Mouse (Mus musculus) kidney, adult 2 months (tissue): Measurements from ENCODE around the gene Dhrs7b. TPM values are rescaled to one million over a fixed set of nuclear protein-coding genes. Genes with fewer than 3 reads are reported as not detected.
"Not testable (repeated sequence)": the region's sequence is repeated elsewhere in the genome, so short reads cannot be mapped to it uniquely, and the experiment has no call there.

Experiments
- DNase-seq: peaks from one replicate; pipeline ENCODE4 v3.0.0; 2021
- H3K27ac ChIP-seq: fragments of 200-500 bp; 2 replicates; pipeline ENCODE4 v1.5.1; 2012; ENCODE audit warnings: low read depth, low read length, control low read depth, inconsistent platforms; ENCODE audit not compliant: insufficient read depth
- H3K27me3 ChIP-seq: fragments of 200-500 bp; replicated peaks from 2 replicates; pipeline ENCODE4 v1.6.1; 2012; ENCODE audit warnings: mild to moderate bottlenecking, moderate library complexity, low read length, inconsistent platforms; ENCODE audit not compliant: control insufficient read depth, insufficient read depth
- H3K36me3 ChIP-seq: fragments of 200-500 bp; 2 replicates; pipeline ENCODE4 v1.6.1; 2012; ENCODE audit warnings: mild to moderate bottlenecking, moderate library complexity, low read length, inconsistent platforms; ENCODE audit not compliant: control insufficient read depth, insufficient read depth
- H3K4me1 ChIP-seq: fragments of 200-500 bp; 2 replicates; pipeline ENCODE4 v1.6.1; 2011; ENCODE audit warnings: low read length; ENCODE audit not compliant: control insufficient read depth, insufficient read depth
- H3K4me3 ChIP-seq: fragments of 200-500 bp; 2 replicates; pipeline ENCODE4 v1.5.1; 2011; ENCODE audit warnings: mild to moderate bottlenecking, low read depth, low read length, control low read depth; ENCODE audit not compliant: insufficient read depth
- CTCF ChIP-seq: fragments of 200-500 bp; conservative IDR thresholded peaks from 2 replicates; pipeline ENCODE4 v1.5.1; 2011; ENCODE audit warnings: low read depth, mild to moderate bottlenecking, control low read depth, low read length, moderate library complexity, mixed read lengths; ENCODE audit not compliant: insufficient read depth, insufficient read length
- POLR2A ChIP-seq: fragments of 200-500 bp; IDR thresholded peaks from one replicate; pipeline ENCODE4 v1.6.1; 2011; ENCODE audit warnings: low read depth, low read length, control low read depth
- WGBS: fragments of 180-500 bp; shearing (Covaris S2); methylation state at CpG from one replicate; pipeline ENCODE4 v1.1.7; 2018; 5-methylcytosine and 5-hydroxymethylcytosine counted together
- polyA plus RNA-seq: library from polyadenylated mRNA; depleted of rRNA; stranded (reverse); fragments of >200 nt; gene quantifications from 2 replicates; pipeline ENCODE4 v1.2.3, GENCODE M21; 2012

Dhrs7b gene
- polyA plus RNA-seq, 1 experiment: 30.0 TPM

- no peak for TF ChIP-seq CTCF
- no peak for TF ChIP-seq POLR2A
- Histone ChIP-seq H3K4me3 (no peak overlapping the region), H3K27ac (no peak overlapping the region; the same call in 1 of the 2 replicates), H3K36me3 (no peaks in the 10 kb centered on the region; the same call in none of the 2 replicates), H3K4me1 (peaks cover 27% of the 10 kb centered on the region; the same call in 1 of the 2 replicates), H3K27me3 (no peaks in the 10 kb centered on the region)
- peak; percentile 79 for DNase-seq
- WGBS: 45% methylated on average over 2 of the region's 2 CpGs
Measured at GRCm38 (mm10) chr11:60866021-60866420, 35.6 kb downstream of the Dhrs7b start.

DNA sequence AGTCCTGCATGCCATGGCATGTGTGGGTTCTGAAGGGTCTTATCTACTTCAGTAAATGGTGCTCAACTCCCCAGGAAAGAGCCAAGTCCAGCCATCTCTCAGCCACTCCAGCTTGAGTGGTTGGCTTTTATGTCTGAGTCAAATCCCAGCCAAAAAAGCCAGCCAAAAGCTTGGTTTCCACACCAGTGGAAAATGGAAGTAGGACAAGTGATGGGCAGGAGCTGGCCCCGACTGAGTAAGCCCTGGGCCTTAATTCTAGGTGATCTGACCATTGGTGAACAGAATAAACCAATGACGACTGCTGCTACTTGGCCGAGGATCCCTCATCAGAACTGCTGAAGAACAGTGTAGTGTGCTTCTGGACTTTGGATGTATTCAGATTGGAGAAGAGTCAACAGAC is 37.0 kb downstream of the Dhrs7b start:
- Histone ChIP-seq H3K27me3 (no peaks in the 10 kb centered on the region), H3K27ac (no peak overlapping the region), H3K36me3 (no peaks in the 10 kb centered on the region; the same call in 1 of the 2 replicates), H3K4me1 (peaks cover 24% of the 10 kb centered on the region; the same call in 1 of the 2 replicates), H3K4me3 (no peak overlapping the region)
- no peak for DNase-seq
- 67% methylated on average over 3 of the region's 3 CpGs for WGBS
- no peak for TF ChIP-seq CTCF
- TF ChIP-seq POLR2A: no peak

DNA sequence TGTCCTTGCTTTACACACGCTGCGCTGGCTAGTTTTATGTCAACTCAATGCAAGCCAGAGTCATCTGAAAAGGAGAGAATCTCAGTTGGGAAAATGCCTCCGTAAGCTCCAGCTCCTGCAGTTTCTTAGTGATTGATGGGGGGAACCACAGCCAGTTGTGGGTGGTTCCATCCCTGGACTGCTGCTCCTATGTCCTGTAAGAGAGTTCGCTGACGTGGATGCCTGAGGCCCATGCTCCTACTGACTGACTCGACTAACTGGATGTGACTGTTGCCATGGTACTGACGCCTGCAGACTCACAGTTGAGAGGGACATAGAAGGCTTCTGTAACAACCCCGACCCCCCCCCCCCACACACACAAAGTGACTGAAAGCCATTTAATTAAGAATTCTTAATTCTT is 37.5 kb downstream of the Dhrs7b start:
- Histone ChIP-seq H3K27ac (no peak overlapping the region), H3K4me3 (no peak overlapping the region), H3K36me3 (no peaks in the 10 kb centered on the region; the same call in 1 of the 2 replicates), H3K27me3 (no peaks in the 10 kb centered on the region), H3K4me1 (peaks cover 24% of the 10 kb centered on the region; the same call in 1 of the 2 replicates)
- 51% methylated on average over 8 of the region's 8 CpGs for WGBS
- no peak for TF ChIP-seq CTCF
- no peak for TF ChIP-seq POLR2A
- peak; percentile 44 for DNase-seq

- not testable (repeated sequence) for DNase-seq, H3K27me3 ChIP-seq, H3K4me3 ChIP-seq, H3K36me3 ChIP-seq, H3K27ac ChIP-seq
- 89% methylated on average over 6 of the region's 6 CpGs for WGBS
- peaks cover 24% of the 10 kb centered on the region; the same call in 1 of the 2 replicates for H3K4me1 ChIP-seq
Measured at GRCm38 (mm10) chr11:60869471-60869870, 39.0 kb downstream of the Dhrs7b start.

GRCm38 (mm10) chr11:60871409-60871808 is 41.0 kb downstream of the Dhrs7b start:
- H3K27ac ChIP-seq: no peak overlapping the region
- no peak overlapping the region for H3K4me3 ChIP-seq
- DNase-seq: no peak
- 59% methylated on average over 4 of the region's 4 CpGs for WGBS
- H3K4me1 ChIP-seq: peaks cover 22% of the 10 kb centered on the region
- no peaks in the 10 kb centered on the region for H3K36me3 ChIP-seq
- H3K27me3 ChIP-seq: no peaks in the 10 kb centered on the region
- no peak for TF ChIP-seq CTCF
- no peak for TF ChIP-seq POLR2A

- Histone ChIP-seq H3K27me3 (no peaks in the 10 kb centered on the region), H3K4me1 (peaks cover 18% of the 10 kb centered on the region), H3K27ac (no peak overlapping the region), H3K36me3 (no peaks in the 10 kb centered on the region), H3K4me3 (no peak overlapping the region)
- DNase-seq: no peak
- no peak for TF ChIP-seq CTCF
- no peak for TF ChIP-seq POLR2A
- 67% methylated on average over 6 of the region's 6 CpGs for WGBS
Measured at GRCm38 (mm10) chr11:60873101-60873500, 42.7 kb downstream of the Dhrs7b start.

DNA sequence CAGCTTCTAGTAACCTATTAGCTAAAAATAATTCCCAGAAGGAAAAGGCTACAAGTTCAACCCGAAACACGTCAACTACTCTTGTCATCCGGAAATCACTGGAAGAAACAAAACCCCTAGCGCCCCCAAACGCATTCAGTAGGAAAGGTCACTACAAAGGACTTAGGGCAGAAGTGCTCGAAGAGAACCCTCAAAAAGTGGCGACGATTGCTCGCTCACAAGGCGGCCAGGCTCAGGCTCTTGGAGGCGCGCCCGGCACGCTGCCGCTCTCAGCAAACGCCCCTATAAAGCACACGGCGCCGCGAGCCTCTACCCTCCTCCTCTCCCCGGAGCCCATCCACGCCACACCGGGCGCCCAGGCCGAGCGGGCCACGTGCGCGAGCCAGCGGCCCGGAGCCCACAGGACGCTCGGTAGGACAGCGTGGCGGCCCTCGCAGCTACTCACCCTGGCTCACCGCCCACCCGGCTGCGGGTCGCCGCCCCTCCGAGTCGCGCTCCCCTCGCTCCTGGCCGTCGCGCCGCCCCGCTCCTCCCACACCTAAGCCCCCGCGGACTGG is 47.7 kb downstream of the Dhrs7b start:
- no peaks in the 10 kb centered on the region for H3K27me3 ChIP-seq
- TF ChIP-seq CTCF: no peak
- TF ChIP-seq POLR2A: no peak
- peaks cover 20% of the 10 kb centered on the region for H3K4me1 ChIP-seq
- H3K4me3 ChIP-seq: peak overlapping the region; percentile 97
- peak; percentile 80 for DNase-seq
- H3K27ac ChIP-seq: peak overlapping the region; percentile 80
- H3K36me3 ChIP-seq: no peaks in the 10 kb centered on the region
- WGBS: 1% methylated on average over 52 of the region's 52 CpGs
